Mouse (Mus musculus) ES-E14 (cell line): ENCODE results near the gene Mex3d.

Experiments
- HCFC1 ChIP-seq: IDR thresholded peaks from 2 replicates; pipeline ENCODE4 v1.6.1; 2012; ENCODE audit warnings: low read length, inconsistent platforms, borderline replicate concordance; ENCODE audit not compliant: insufficient read depth
- ZNF384 ChIP-seq: IDR thresholded peaks from 2 replicates; pipeline ENCODE4 v1.6.1; 2012; ENCODE audit warnings: low read depth, low read length, inconsistent platforms

DNA sequence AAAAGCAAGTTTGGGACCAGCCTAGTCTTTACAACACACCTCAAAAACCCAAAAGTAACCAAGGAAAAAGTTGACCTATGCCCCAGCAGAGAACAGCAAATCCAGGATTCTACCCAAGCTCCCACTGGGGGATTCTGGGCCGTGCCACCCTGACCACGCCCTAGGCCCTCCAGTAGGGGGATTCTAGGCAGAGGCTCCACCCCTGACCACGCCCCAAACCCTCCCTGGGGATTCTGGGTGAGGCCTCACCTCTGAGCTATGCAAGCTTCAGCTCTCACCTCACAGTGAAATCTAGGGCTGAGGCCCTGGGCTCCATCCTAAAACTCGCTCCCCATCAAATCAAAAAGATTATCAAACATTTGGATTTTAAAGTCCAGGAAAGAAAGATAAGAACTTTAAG, 36.1 kb upstream of the Mex3d start:
- TF ChIP-seq ZNF384 (no peak), HCFC1 (no peak)
